Mouse (Mus musculus) Patski (cell line): ENCODE data around the gene Armcx4. TPM values are rescaled to one million over a fixed set of nuclear protein-coding genes. Genes with fewer than 3 reads are reported as not detected.
A peak's percentile ranks its signal among the peaks of the same experiment; 100 is the strongest.

ENCODE experiments used
- ATAC-seq: fragments of 100-300 bp; one replicate; pipeline ENCODE4 v1.8.0; 2021
- CTCF ChIA-PET: fragments of 350-600 bp; sonication (Branson Sonifier 250); formaldehyde crosslinking; loops from one replicate; lab custom pipeline; 2022; ENCODE audit warnings: inconsistent platforms; lab: Charles Lee
- POLR2A ChIA-PET: fragments of 350-600 bp; sonication (Branson Sonifier 250); formaldehyde crosslinking; loops from one replicate; lab custom pipeline; 2022; ENCODE audit warnings: antibody characterized with exemption, inconsistent platforms; lab: Charles Lee
- DNase-seq: peaks from one replicate; pipeline ENCODE4 v3.0.0-alpha.2; 2011; ENCODE audit warnings: low read depth, low spot score
- H3K27me3 ChIP-seq: fragments of 371-371 bp; one replicate; pipeline ENCODE4 v1.5.1; 2021
- CTCF ChIP-seq: fragments of 100-300 bp; IDR thresholded peaks from one replicate; pipeline ENCODE4 v1.5.1; 2021
- in situ Hi-C: fragments of 300-500 bp; cut with MboI; formaldehyde crosslinking; loops from 3 replicates; pipeline ENCODE4 v1.11.1; 2018; ENCODE audit warnings: low pct_unique_long_range_greater_than_20kb, mixed read lengths
- polyA plus RNA-seq: library from polyadenylated mRNA; unstranded; gene quantifications from one replicate; pipeline ENCODE4 v1.2.3, GENCODE M21; 2021

The Armcx4 gene
- 0.01 TPM for polyA plus RNA-seq

DNA sequence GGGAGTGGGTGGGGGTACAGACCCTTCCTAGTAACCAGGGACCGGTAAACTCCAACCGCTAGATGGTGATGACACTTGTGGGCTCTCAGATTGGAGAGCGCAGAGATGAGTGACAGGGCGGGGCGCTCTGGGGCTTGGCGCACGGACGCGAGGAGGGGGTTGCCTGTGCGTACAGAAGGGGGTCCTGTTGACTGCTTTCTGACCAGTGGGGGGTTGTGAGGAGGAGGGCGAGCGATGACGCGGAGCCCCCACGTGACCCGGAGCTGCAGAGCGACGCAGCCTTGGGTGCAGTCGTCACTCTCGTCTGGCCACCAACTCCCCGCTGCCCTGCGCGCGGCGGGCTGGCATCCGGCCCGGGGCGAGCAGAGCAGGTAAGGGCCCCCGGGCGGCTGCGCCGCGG is at the start of gene Armcx4:
TSS of gene Armcx4 (plus strand) at position 253 of the 400 bp plus-strand sequence.
- TF ChIP-seq CTCF: no peak
- peaks cover 54% of the 10 kb centered on the region for H3K27me3 ChIP-seq
- in situ Hi-C loops: no loop called here
- peak; percentile 13 for ATAC-seq
- ChIA-PET CTCF (no interaction called here), POLR2A (no interaction called here)
- DNase-seq: no peak

DNA sequence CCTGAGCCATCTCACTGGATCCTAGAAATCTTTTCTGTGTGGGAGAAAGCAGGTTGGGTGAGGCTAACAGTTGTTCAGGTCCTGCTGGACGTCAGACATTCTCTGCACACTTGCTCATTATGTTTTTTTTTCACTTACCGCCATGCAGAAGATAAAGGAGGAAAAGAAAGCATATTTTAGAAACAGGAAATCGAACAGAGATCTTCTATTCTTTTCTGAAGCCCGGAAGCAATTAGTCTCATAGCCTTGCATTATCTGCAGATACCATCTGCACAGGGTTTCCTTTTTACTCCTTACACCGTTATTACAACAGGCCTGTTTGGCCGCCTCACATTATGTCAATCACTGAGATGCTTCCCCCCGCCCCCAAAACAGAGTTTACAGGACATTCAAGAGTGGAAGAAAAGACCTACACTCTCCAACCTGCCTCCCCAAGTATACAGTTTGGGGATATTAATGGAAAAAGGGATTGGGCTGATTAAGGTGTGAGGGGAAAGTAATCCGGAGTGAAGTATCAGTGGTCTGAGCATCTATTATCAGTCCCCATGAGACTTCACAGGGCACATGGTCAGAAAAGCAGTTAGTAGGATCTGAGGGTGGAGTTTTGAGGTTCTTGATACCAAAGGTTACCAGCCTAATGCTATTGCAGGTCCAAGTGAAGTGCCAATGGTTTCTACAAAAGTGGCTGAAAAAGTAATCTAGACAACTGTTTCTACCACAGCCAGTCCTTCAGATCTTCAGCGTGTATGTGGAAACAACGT is 45.1 kb upstream of the Armcx4 start:
- TF ChIP-seq CTCF: no peak
- in situ Hi-C loops: no loop called here
- ATAC-seq: no peak
- CTCF ChIA-PET: no interaction called here
- no peak for DNase-seq
- peaks cover 20% of the 10 kb centered on the region for H3K27me3 ChIP-seq
- POLR2A ChIA-PET: no interaction called here

DNA sequence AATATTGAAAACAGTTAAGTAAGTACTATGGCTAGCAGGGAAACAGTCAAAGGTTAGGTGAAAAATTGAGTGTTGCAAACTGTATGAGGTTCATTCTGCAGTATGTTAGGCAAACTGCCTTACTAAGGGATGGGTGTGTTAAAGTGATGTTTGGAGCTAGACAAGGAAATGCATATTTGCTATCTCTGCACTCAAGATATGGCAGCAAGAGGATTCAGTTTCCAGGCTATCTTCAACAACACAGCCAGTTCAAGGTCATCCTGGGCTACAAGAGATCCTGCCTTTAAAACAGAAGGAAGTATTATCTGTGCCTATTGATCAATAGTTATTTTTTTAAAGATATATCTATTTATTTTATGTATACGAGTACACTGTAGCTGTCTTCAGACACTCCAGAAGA is 40.0 kb upstream of the Armcx4 start:
- ATAC-seq: no peak
- peaks cover 9% of the 10 kb centered on the region for H3K27me3 ChIP-seq
- DNase-seq: no peak
- ChIA-PET CTCF (no interaction called here), POLR2A (no interaction called here)
- TF ChIP-seq CTCF: no peak
- in situ Hi-C loops: loop anchor here (5.0 kb wide), 1 partner anchor 266 kb away; no protein-coding TSS in a partner anchor

DNA sequence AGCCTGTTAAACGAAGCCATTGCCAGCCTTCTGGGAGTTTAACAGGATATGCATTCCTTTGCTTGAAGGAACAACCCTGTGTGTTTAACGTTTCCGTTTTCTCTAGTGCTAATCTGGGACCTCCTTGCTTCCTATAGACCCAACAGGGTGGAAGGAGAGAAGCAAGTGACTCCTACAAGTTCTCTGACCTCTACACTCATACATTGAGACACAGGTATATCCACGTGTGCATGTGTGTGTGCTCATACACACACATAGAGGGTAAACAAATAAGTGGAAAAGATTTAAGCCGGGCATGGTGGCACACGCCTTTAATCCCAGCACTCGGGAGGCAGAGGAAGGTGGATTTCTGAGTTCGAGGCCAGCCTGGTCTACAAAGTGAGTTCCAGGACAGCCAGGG is 38.9 kb upstream of the Armcx4 start:
- POLR2A ChIA-PET: no interaction called here
- TF ChIP-seq CTCF: no peak
- CTCF ChIA-PET: no interaction called here
- ATAC-seq: no peak
- no peak for DNase-seq
- in situ Hi-C loops: loop anchor here (5.0 kb wide), 1 partner anchor 265 kb away; no protein-coding TSS in a partner anchor
- peaks cover 7% of the 10 kb centered on the region for H3K27me3 ChIP-seq

DNA sequence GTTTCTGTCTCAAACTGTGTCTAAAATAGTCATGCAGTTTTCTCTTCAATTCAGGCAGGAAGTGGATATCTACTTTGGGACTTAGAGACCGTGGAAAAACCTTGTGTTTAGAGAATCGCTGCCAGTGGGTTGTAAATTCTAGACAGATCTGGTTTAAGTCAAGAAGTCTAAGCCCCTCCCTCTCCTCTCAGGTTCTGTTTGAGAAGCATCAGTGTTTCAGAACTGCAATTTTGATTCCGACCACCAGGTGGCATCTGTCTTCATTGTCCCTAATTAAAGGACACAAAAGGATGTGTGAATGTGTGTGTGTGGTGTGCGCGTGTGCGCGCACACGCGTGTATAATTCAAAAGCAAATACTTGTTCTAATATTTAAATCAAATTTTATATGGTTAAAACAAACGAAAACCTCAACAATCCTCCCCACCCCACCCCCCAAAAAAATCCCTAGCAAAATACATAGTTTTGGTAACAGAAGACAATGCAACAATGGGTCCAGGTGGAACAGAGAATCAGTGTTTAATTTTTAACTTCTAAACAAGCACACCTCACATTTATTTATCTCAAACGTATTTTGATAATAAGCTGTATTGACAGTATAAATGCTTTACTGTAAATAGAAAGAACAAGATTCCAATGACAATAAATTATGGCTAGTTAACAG is 38.2 kb upstream of the Armcx4 start:
- POLR2A ChIA-PET: no interaction called here
- in situ Hi-C loops: loop anchor here (5.0 kb wide), 1 partner anchor 264 kb away; no protein-coding TSS in a partner anchor
- ATAC-seq: peak; percentile 51

DNA sequence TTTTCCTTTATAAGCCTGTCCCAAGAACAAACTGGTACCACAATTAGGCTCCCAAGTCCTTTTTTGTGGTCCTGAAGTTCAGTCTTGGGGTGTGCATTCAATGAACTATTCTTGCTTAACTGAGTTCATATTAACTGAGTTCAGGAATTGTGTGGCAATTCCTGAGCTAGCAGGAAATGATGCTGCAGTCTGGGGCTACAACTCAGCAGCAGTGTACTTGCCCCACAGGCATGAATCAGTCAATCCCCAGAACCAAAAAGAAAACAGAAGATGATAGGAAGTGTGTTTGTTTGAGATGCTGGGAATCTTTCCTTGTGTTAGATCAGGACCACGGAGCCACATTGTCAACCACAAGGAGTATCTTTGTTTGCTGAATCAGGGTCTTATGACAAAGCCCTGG is 34.3 kb upstream of the Armcx4 start:
- peaks cover 9% of the 10 kb centered on the region for H3K27me3 ChIP-seq
- POLR2A ChIA-PET: interaction anchor here (0.7 kb wide), 1 partner anchor 340 kb away, joined by 5 read pairs; no protein-coding TSS in a partner anchor
- no peak for DNase-seq
- no peak for ATAC-seq
- in situ Hi-C loops: no loop called here
- CTCF ChIA-PET: no interaction called here
- TF ChIP-seq CTCF: no peak

More for the DNA sequence above, 38.2 kb upstream of the Armcx4 start:
- DNase-seq: peak; percentile 17
- CTCF ChIA-PET: interaction anchor here (0.6 to 0.7 kb wide), 2 partner anchors 13 to 93 kb away, joined by 3 read pairs; no protein-coding TSS in a partner anchor
- H3K27me3 ChIP-seq: peaks cover 7% of the 10 kb centered on the region
- TF ChIP-seq CTCF: peak; percentile 80

DNA sequence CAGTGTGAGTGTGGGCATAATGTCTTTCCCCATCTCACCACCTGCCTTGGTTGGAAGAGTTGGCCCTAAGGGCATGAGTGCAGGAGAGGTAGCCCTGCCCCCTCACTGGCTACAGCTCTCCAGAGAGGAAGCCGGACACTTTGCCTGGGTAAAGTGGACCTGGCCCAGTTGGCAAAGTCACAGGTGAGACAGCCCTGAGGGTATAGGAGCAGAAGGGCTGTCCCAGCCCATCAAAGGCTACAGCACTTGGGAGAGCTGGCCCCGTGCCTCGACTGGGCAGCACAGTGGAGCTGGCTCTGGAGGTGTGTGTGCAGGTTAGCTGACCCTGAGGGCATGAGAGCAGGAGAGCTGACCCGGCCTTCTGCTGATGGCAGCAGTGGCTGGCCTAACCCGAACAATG is 24.7 kb upstream of the Armcx4 start:
- ATAC-seq (no peak), DNase-seq (no peak)
- in situ Hi-C loops: no loop called here
- CTCF ChIA-PET: interaction anchor here (1.4 kb wide), 1 partner anchor 13 kb away, joined by 3 read pairs; no protein-coding TSS in a partner anchor
- H3K27me3 ChIP-seq: peaks cover 25% of the 10 kb centered on the region
- no peak for TF ChIP-seq CTCF
- POLR2A ChIA-PET: no interaction called here

DNA sequence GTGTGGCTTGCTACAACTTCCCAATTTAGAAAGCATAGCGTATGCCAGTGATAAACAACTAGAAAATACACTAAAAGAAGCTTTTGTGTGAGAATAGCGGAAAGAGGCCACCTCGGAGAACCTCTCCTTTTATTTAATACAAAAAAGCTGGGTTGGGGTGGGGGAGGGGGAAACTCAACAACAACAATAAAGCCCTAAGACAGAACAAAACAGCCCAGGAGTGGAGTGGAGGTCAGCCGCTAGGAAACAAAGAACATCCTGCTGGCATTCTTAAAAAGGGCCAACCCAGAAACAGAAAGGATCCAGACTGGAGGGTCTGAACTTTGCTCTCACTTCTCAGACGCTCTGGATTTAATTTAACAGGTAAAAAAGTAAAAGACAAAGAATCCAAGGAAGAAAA is 11.3 kb upstream of the Armcx4 start:
- TF ChIP-seq CTCF: no peak
- H3K27me3 ChIP-seq: peaks cover 28% of the 10 kb centered on the region
- CTCF ChIA-PET: no interaction called here
- DNase-seq (no peak), ATAC-seq (no peak)
- in situ Hi-C loops: no loop called here
- POLR2A ChIA-PET: no interaction called here

DNA sequence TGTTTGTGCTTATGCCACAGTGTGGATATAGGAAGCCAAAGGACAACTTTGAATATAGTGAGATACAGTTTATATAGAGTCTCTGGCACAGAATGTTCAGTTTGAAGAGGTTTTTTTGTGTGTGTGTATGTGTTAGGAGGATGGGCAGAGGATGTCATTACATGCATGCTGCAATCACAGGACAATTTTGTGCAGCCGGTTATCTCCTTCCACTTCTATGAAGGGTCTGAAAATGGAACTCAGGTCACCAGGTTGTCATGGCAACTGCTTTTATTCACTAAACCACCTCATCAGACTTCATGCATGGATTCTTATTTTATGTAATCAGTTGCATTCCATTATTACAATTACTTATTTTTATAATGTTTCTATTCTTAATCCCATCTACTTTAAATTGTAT is 10.4 kb upstream of the Armcx4 start:
- CTCF ChIA-PET: no interaction called here
- ATAC-seq: no peak
- in situ Hi-C loops: no loop called here
- POLR2A ChIA-PET: interaction anchor here (0.7 kb wide), 1 partner anchor 25 kb away, joined by 4 read pairs; no protein-coding TSS in a partner anchor
- TF ChIP-seq CTCF: no peak
- DNase-seq: no peak
- H3K27me3 ChIP-seq: peaks cover 28% of the 10 kb centered on the region

DNA sequence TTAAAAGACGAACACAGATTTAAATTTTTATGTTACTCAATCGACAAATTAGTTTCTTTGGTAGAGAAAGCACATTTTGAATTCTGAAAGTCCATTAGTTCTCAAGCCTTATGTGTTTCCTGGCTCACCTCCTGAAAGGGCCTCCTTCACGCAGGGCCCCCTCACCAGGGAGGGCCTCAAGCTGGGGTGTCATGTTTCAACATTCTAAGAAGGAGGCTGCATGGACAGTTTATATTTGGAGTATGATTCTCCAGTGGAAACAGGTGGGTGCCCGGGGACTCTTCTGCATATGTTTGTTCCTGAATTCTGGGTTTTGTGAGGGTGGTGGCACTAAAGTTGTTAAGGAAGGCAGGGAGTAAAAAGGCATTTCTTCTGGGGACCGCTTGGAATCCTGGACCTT is 1.4 kb upstream of the Armcx4 start:
- H3K27me3 ChIP-seq: peaks cover 50% of the 10 kb centered on the region
- POLR2A ChIA-PET: no interaction called here
- CTCF ChIA-PET: no interaction called here
- DNase-seq: no peak
- no peak for TF ChIP-seq CTCF
- in situ Hi-C loops: no loop called here
- no peak for ATAC-seq

DNA sequence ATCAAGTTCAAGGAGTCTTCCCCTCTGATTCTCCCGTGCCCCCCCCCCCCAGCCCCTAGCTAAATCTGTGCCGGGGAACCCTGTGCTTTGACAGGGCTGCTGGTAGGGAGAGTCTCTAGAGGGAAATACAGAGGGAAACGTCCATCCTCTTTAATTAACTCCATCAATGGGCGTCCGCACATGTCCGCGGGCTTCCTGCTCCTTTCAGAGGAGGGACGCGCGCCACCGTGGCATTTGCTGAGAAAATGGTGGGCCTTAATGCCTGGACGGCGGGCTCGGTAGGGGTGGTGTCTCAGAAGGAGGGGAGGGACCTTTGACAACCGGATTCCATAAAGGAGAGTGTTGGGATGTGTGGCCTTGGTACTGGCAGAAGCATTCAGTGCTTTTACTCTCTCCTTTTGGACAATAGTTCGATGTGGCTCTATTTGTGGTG is 436 bp downstream of the Armcx4 start:
- POLR2A ChIA-PET: no interaction called here
- DNase-seq (no peak), ATAC-seq (no peak)
- in situ Hi-C loops: no loop called here
- CTCF ChIA-PET: no interaction called here
- TF ChIP-seq CTCF: no peak
- H3K27me3 ChIP-seq: peaks cover 59% of the 10 kb centered on the region
